Mouse (Mus musculus) mesoderm, embryonic 11.5 days (tissue): Measurements from ENCODE around the gene Aip.
"Not testable (repeated sequence)": the region's sequence is repeated elsewhere in the genome, so short reads cannot be mapped to it uniquely, and the experiment has no call there.

Experiments
- DNase-seq: peaks from one replicate; pipeline ENCODE4 v3.0.0-alpha.2; 2012; ENCODE audit warnings: low read depth, low spot score

The Aip gene

DNA sequence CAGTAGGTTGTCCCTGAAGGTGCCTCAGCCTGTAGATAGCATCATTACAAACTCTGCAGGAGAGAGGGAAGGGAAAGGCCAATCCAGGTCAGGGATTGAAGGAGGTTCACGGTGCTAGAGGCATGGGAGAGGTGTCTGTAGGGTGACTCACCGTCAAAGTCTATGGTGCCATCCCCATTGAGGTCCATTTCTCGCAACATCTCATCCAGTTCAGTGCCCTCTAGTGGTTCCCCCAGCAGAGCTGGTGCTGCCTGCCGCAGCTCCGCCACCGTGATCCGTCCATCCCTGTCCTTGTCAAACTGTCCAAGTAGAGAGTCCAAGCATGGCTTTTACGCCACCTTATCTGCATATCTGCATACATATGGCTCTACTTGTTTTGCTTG, 10.3 kb upstream of the Aip start:
- DNase-seq = not testable (repeated sequence)

DNA sequence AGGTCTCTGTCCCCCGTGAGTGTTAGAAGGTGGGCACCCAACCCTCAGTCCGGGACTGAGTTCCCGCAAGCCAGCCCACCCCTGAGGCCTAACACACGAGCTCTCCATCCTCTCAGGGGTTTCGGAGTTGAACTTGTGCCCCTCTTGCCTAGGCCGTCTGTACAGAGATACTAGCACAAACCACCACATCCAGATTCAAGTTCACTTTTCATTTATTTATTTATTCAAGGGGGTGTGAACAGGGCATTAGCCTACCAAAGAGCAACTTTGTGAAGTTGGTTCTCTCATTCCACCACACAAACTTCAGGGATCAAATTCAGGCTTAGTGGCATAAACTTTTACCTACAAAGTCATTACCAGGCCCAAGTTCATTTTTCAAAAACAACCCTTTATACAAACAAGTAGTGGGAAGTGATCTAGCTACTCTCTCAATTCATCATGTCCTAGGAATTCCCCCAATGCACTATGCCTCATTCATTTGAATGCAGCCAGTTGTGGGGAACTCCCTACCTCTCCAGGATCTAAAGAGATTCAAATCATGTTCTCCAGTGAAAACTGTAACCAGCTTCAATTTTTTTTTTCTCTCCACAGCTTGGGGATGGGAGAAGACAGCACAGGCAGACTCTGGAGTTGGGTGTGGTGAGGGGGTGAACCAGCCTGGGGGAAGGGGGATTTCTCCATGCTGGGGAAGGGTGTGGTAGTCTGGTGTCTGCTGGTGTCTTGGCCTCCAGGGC, 9.7 kb upstream of the Aip start:
- not testable (repeated sequence) for DNase-seq

DNA sequence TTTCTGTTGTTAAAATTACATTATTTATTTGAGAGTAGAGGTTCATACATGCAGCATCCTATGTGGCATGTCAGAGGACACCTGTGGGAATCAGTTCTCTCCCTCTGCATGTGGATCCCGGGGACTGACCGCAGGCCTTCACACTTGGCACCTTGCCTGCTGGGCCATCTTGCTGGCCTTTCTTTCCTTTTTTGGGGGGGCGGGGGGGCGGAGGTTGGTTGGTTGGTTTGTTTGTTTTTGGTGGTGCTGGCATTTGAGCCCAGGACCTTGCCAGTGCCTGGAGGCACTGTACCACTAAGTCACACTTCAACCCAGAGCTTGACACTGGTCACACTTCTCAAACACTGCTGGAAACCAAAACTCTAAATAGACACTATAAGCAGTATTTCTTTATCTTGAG, 8.7 kb upstream of the Aip start:
- DNase-seq = no peak

DNA sequence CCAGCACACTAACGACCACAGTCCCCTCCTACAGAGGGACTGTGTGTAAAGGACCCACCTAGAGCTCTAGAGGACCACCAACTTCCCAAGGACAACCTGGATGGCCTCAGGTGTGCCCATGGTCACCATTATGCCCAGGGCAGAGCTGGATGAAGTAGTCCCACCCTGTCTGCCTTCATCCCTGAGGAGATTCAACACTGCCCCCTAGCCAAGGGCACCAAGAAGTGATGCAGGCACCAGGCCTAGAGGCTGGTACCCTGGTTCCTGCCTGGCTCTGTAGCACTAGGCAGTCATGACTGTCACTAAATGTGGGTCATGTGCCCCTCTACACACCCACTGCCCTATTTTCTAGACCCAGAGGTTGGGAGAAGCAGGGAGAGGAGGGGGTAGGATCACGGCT, 6.1 kb upstream of the Aip start:
- no peak for DNase-seq

DNA sequence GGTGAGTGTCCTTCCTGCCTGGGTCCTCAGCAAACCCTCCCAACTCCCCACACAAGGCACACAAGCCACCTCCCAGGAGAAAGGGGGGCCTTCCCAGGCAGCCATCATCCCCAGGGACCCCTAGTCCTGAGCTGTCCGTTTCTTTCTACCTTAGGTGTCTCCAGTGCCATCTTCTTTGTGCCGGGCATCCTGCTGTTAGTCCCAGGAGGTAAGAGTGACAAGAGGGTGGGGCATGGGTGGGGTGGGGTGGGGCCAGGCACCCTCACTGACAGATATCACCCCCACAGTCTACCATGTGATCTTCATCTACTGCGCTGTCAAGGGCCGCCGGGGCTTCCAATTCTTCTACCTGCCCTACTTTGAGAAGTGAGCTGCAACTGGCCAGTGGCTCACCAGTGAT, 5.4 kb upstream of the Aip start:
- no peak for DNase-seq

DNA sequence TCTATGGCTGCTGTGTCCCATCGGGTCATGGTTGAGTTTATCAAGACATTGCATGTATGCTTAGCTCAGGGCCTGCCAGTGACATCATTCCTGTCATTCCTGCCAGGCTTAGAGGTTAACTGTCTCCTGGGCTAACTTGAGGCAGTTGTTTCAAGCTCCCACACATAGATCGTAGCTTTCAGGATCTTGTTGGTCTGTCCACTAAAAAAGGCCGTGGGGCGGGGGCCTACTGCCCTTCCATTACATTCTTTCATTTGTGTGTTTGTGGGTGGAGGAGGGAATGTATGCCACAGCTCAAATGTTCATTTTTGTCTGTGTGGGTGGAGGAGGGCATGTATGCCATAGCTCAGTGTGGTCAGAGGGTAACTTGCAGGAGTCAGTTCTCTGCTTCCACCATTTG, 4.4 kb upstream of the Aip start:
- DNase-seq = no peak

DNA sequence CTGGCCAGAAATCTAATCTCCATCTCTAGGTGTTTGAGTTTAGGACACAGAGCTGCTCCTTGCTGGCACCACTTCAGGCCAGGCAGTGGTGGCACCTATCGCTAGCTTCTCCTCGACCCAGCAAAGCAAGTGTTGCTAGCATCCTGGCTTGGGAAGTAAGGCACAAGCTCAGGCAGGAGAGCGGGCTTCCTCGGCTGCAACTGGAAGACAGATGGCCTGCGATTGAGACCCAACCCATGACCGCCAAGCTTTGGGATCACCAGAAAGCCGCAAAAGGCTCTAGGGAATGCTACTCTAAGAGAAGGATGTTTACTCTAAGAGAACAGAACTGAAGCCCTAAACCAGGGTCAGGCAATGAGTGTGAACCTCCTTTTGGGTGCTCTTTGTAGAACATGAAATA, 3.8 kb upstream of the Aip start:
- no peak for DNase-seq

DNA sequence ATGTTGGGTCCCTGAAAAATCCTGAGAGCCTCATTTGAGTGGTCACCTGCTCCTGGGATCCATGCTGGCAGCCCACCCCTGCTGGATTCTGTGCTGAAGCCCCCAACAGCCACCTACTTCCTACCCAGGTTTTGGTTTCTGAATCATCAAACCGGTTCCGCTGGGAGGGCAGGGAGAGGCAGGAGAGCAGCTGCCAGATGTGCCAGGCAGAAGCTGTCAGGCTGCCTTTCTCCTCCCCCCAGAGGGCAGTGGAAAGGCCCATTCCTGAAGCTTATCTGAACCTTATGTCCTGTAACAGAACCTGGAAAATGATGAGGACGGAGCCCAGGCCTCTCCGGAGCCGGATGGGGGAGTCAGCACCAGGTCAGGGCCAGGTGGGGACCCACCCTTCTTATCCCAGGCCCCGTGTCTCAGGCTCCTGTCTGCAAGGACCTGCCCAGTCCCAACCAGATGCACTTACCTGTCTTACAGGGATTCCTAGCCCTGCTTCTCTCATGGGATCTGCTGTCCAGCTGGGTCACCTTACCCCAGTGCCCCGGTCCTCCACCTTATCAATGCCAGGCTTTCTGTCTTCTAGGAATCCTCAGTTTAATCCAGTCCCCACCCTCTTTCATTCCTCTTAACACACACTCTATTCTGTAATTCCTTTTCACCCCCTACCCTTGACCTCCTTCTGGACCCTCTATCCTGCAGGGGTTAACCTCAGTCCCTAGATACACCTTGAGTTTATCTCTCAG, 1.3 kb upstream of the Aip start:
- DNase-seq = no peak

DNA sequence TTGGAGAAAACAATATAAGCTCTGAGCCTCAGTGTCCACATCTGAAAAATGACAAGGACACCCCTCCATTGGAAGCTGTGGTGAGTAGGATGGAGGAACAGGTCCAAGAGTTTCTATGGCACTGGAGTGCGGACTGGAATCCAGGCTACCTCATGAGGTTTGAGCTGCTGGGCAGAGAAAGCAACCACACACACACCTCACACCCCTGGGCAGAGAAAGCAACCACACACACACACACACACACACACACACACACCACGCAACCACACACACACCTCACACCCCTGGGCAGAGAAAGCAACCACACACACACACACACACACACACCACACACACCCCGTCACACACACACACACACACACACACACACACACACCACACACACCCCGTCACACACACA, 390 bp downstream of the Aip start:
- not testable (repeated sequence) for DNase-seq

DNA sequence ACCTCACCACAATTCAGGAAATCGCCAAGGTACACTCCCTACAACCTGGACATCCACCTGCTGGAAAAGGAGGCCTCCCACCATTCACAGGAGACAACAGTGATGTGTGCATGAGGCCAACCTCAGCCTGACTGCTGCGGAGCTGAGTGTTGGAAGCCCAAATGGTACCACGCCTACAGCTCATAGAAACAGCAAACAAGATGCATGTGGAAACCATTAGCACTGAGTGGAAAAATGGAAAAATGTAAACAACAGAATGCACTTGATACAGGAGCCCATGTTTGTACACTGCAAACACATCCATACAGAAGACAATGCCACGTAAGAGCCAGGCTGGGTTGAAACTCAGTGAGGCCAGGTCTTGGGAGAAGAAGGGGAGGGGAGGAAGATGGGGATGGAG, 1.2 kb downstream of the Aip start:
- DNase-seq = no peak

DNA sequence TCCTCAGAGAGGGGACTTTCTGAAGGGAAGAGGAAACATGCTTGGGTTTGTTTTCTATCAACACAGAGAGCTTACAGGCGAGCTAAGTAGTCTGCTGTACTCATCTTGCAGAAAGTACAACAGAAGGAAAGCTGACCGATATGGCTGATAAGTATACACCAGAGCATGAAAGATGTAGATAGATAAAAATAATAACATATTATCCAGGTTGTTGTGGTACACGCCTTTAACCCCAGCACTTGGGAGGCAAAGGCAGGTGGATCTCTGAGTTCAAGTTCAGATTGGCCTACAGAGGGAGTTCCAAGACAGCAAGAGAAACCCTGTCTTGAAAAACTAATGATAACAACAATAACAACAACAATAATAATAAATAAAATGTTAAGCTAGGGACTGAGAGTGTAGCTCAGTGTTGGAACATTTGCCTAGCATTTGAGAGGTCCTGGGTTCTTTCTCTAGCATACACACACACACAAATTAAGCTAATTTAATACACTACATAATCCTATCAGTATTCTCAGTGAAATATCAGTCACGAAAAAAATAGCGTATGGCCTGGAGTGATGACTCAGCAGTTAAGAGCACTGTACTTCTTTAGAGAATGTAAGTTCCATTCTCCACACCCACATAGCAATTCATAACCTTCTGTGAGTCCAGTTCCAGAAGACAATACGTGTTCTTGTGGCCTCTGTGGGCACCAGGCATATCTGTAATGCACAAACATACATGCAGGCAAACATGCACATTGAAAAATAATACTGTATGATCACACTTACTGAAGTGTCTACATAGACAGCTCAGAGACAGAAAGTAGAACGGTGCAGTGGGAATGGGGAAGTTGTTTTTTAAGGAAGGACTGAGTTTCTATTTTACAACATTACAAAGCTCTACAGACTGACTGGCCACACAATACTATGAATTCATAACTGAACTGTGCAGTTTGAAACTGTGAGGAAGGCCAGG, 3.0 kb downstream of the Aip start:
- DNase-seq = no peak

DNA sequence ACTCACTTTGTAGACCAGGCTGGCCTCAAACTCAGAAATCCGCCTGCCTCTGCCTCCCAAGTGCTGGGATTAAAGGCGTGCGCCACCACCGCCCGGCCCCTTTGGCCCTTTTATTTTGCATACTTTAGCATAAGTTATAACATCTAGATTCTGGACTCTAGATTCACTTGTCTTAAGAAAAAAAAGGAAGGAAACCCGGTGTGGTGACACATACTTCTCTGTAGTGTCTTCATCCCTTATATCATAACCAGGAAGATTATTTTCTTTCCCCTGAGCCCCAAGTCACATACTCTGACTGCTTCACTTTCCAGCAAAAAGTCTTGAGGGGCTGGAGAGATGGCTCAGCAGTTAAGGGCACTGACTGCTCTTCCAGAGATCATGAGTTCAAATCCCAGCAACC, 3.8 kb downstream of the Aip start:
- not testable (repeated sequence) for DNase-seq

DNA sequence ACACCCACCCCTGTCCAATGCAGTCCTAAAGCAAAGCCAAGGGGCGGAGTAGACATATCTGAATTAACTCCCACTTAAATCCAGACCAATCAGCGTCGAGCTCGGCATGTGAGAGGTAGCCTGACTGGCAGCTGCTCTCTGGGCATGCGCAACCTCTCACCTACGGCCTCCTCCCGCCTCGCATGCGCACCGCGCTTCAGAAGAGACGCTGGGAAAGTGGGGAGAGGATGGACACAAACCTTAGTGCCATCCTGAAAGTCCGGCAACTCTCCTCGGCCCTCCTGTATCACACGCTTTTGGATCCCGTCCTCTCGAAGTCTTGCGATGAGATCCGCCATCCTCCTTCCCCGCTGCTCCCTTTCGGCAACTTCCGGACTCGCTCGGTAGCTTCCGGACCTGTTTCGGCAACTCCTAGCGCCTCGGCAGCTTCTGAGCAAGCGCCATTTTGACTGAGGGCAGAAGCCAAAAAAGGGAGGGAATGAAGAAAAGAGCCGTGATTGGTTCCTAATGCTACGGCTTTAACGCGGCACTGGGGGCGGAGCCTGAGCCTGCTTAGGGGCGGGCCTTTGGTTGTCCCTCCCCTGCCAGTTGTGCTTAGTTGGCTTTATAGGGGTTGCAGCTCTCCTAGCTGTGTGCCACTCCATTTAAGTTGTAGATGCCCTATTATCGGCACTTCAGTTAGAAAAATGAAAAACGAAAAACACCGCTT, 4.4 kb downstream of the Aip start:
- peak; percentile 98 for DNase-seq

DNA sequence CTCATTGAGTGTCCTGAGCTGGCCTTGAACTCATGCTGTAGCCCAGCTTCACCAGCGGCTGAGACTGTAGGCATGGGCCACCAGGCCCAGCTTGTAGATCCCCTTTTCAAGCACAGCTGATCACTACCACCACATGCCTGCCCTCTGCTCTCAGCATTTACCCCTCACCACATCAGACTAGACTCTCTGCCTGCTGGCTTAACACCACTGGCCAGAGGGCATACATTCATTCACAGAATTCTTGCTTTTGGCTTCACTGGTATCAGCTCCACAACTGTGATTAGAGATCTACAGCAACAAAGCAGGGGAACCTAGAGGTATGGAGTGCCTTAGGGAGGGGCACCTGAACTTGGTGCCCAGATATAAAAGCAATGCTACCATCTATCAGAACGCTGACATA, 5.2 kb downstream of the Aip start:
- no peak for DNase-seq

DNA sequence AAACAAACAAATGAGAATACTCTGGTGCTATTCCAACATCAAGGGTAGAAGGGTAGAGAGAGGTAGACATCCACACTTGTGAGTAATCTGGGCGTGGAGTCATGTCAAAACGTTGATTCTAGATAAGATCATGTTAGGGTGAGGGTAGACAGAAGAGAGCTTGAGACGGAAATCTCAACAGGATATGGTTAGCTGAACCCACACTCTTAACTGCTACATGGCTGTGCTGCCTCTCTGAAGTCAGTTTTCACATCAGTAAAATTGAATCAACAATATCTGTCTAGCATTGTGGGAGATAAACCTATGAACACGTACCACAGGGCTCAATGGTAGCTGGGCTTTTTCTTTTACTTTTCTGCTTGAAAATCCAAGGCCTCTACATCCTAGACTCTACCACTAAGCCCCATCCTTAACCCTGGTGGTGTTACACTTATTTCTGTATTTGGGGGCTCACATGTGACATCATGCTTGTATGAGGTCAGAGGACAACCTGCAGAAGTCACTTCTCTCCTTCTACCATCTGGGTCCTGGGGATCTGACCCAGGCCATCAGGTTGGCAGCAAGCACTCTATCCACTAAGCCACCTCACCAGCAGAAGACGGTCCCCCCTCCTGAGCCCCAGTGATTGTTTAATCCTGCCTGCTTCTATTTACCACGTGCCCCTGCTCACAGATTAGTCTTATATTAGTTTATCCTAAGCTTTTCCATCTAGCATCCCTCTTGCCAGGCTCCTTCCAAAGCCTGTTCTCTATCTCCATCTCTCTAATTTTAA, 5.8 kb downstream of the Aip start:
- no peak for DNase-seq

DNA sequence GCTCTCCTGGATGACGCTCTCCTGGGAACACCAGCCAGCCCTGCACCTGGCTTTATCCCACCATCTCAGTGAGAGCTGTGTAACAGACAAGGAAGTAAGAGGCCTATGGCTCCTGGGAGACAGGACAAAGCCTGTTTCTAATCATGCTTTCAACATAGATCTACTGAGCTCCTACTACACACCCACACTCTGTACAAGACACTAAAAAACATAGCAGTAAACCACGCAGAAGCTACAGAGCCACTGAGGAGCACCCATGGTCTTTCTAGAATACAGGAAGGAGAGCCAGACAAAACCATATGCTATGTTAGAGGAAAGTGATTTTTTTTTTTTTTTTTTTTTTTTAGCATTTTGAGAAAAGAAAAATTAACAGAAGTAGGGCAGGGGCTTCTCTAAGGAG, 7.3 kb downstream of the Aip start:
- DNase-seq = no peak

DNA sequence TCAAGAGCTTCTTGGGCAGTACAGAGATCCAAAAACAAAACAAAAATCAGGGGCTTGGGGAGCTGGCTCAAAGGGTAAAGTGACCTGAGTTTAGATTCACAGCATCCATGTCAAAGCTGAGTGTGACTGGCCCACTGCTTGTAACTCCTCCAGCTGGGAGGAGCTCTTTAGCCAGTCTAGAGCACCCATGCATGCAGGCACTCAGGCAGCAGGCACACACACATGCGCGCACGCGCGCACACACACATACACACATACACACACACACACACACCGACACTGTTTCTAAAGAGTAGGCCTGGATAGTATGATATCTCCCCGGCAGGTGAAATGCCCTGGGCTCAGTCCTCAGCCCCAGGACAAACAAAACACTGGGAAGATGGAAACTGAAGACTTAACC, 8.7 kb downstream of the Aip start:
- DNase-seq = no peak

DNA sequence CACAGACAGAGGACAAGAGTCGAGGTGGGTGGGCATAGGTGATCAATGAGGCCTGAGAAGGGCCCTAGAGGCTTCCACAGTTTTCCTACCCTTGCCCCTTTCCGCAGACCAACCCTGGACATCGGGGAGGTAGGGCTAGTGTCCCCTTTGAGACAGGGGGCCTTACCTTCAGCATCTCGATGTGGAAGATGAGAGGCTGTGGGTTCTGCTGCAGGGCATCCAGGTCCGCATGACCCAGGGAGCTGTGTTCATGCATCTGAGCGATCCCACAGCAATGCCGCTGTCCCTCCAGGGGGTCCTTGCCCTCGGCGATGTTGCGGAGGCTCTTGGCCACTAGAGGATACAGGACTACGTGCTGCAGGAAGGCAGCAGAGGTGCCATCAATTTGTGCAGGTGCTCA, 9.8 kb downstream of the Aip start:
- DNase-seq = no peak

DNA sequence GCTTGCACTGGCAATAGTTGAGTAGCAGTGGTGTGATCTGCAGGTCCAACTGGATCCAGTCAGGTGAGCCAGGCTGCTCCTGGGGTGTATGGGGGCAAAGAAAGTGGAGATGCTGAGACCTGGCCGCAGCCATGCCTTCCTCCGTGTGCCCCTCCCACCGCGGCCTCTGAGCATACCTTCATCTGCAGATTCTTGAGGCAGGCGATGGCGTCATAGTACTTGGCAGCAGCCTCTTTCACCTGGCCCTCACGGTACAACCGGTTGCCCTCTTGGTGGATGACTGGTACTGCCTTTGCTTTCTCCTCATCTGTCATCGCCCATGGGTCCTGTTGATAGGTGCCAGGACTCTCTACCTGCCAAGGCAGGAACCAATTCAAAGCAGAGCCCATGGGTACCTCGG, 10.5 kb downstream of the Aip start:
- no peak for DNase-seq

DNA sequence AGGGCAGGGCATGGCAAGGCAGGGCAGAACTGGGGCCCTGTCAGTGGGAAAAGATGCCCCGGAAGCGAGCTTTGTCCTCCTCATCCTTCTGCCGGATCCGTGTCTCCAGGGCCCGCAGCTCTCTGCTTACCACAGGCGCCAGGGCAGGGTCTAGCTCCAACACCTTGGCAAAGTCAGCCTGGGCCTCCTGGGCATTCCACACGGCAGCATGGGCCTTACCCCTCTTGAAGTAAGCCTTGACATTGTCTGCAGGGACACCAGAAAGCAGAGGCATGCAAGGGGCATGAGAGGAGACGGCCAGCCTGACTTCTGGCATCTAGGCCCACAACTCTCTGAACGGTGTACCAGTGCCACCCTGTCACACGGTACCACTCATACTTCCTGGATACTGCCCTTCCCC, 11.1 kb downstream of the Aip start:
- no peak for DNase-seq

DNA sequence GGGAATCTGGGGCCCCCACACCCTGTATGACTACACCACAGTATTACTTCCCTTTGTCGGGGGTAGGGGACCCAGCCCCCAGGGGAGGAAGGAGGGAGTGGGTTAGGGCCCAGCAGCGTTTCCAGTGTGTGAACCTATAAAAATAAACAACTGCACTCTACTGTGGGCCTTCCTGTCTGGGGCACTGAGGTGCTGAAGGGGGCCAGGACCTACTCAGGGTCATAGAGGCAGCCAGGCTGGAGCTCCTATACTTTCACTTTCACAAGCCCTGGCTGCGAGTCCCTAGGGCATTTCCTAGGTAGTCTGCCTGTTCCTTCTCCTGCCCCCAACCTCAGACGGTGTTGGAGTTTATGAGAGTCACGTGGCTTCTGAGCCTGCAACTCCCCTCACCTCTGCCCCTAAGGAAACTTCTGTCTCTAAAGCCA, 11.8 kb downstream of the Aip start:
- DNase-seq = no peak
